8 mouse cellular contexts compared by ENCODE assay signal in genomic region chr11:70016669-70017068, GRCm38 (mm10). TPM values are rescaled to one million over a fixed set of nuclear protein-coding genes. Genes with fewer than 3 reads are reported as not detected.
DNase-seq lines count a peak whose midpoint lies in the region; ATAC-seq and TF ChIP-seq lines count a peak whose summit lies in the region.

Dlg4 (plus strand) TSS chr11:70016942.

- no peaks in the 10 kb centered on the region for H3K9me3 ChIP-seq in kidney, embryonic 14.5 days (ENCODE audit: control insufficient read depth, low read length)
- H3K9me3 ChIP-seq in forebrain, postnatal 0 days (ENCODE audit: low read length) = no peaks in the 10 kb centered on the region
- no peaks in the 10 kb centered on the region for H3K9me3 ChIP-seq in stomach, embryonic 15.5 days

- H3K4me1 ChIP-seq in kidney, embryonic 14.5 days (ENCODE audit: control insufficient read depth, insufficient read depth, low read length) = peaks cover 45% of the 10 kb centered on the region
- peaks cover 26% of the 10 kb centered on the region for H3K4me1 ChIP-seq in forebrain, postnatal 0 days (ENCODE audit: insufficient read depth)
- H3K4me1 ChIP-seq in stomach, embryonic 15.5 days = peaks cover 33% of the 10 kb centered on the region

- WGBS in kidney, embryonic 14.5 days = 66% methylated on average over 3 of the region's 3 CpGs
- WGBS in forebrain, postnatal 0 days = 60% methylated on average over 3 of the region's 3 CpGs
- 60% methylated on average over 3 of the region's 3 CpGs for WGBS in stomach, embryonic 15.5 days

- H3K4me2 ChIP-seq in kidney, embryonic 14.5 days (replicated peaks; ENCODE audit: low read depth, low read length) = peak within 1 kb of the TSS; percentile 97
- peak within 1 kb of the TSS; percentile 80 for H3K4me2 ChIP-seq in forebrain, postnatal 0 days (ENCODE audit: low read depth)
- peak within 1 kb of the TSS; percentile 76 for H3K4me2 ChIP-seq in stomach, embryonic 15.5 days

- peak within 1 kb of the TSS; percentile 14; the same call in 1 of the 2 replicates for H3K27ac ChIP-seq in kidney, embryonic 14.5 days (ENCODE audit: low read depth, low read length)
- peak within 1 kb of the TSS; percentile 96 for H3K27ac ChIP-seq in forebrain, postnatal 0 days (ENCODE audit: low read depth, low read length)
- 0 out of 2 replicates have a peak within 1 kb of the TSS, but pooled peaks have one; percentile 54 for H3K27ac ChIP-seq in stomach, embryonic 15.5 days

- DNase-seq in kidney, postnatal 14 days = no peak
- no peak for DNase-seq in adrenal gland, adult 8-10 months
- no peak for DNase-seq in forebrain, postnatal 0 days
- no peak for DNase-seq in left cerebral cortex, postnatal 14 days (ENCODE audit: low spot score in 2 of 2)
- no peak for DNase-seq in embryo, embryonic 10 days (ENCODE audit: low spot score)
- DNase-seq in T-cell, adult 2 months (ENCODE audit: low spot score) = no peak

- intact Hi-C loops in left cerebral cortex, postnatal 14 days (cut with DNase I) = no loop called here

- no peaks in the 10 kb centered on the region for H3K27me3 ChIP-seq in kidney, embryonic 14.5 days (ENCODE audit: control insufficient read depth, insufficient read depth, low read length)
- no peaks in the 10 kb centered on the region for H3K27me3 ChIP-seq in forebrain, postnatal 0 days (ENCODE audit: insufficient read depth, low read length)
- H3K27me3 ChIP-seq in stomach, embryonic 15.5 days (replicated peaks) = no peaks in the 10 kb centered on the region

- peak within 1 kb of the TSS; percentile 72 for H3K4me3 ChIP-seq in kidney, embryonic 14.5 days (ENCODE audit: low read length)
- peak within 1 kb of the TSS; percentile 84 for H3K4me3 ChIP-seq in forebrain, postnatal 0 days (ENCODE audit: low read depth, low read length)
- no peak within 1 kb of the TSS for H3K4me3 ChIP-seq in stomach, embryonic 15.5 days (replicated peaks)

- ATAC-seq in kidney, embryonic 14.5 days (ENCODE audit: low FRiP score, low TSS enrichment) = no peak
- no peak for ATAC-seq in forebrain, postnatal 0 days
- no peak for ATAC-seq in stomach, embryonic 15.5 days (ENCODE audit: insufficient read depth, low FRiP score, low read depth)

- no peak for TF ChIP-seq CTCF in forebrain, postnatal 0 days (IDR thresholded peaks at IDR 0.05; ENCODE audit: low read depth)

- H3K9ac ChIP-seq in kidney, embryonic 14.5 days (ENCODE audit: low read depth, low read length) = peak within 1 kb of the TSS; percentile 18; the same call in 1 of the 2 replicates
- peak within 1 kb of the TSS; percentile 88 for H3K9ac ChIP-seq in forebrain, postnatal 0 days
- H3K9ac ChIP-seq in stomach, embryonic 15.5 days = no peak within 1 kb of the TSS

- H3K36me3 ChIP-seq in kidney, embryonic 14.5 days (ENCODE audit: control insufficient read depth, insufficient read depth, low read length) = peaks cover 19% of the 10 kb centered on the region
- H3K36me3 ChIP-seq in forebrain, postnatal 0 days (ENCODE audit: insufficient read depth) = peaks cover 18% of the 10 kb centered on the region
- peaks cover 17% of the 10 kb centered on the region for H3K36me3 ChIP-seq in stomach, embryonic 15.5 days

RNA-seq across cellular contexts. Expression of gene Dlg4, which starts in this region (rescaled TPM):
- 13.2 and 16.4 TPM in 2 replicates for polyA plus RNA-seq in kidney, embryonic 14.5 days (2014; fragmentation: Nextera tagmentation; extraction: Ambion mirVana)
- total RNA-seq in adrenal gland, adult 8-10 months (2022) = 10 to 100 TPM; 25.7 to 65.4 (median 45.9) TPM
- 214 and 230 TPM in 2 replicates for total RNA-seq in forebrain, postnatal 0 days (2014; rRNA removed)
- 12.1 and 14.3 TPM in 2 replicates for polyA plus RNA-seq in forebrain, postnatal 0 days (2015; fragmentation: Nextera tagmentation; extraction: Ambion mirVana)
- 1,000 to 10,000 TPM in 1 of 2 experiments, 100 to 1,000 TPM in 1; 1,000 to 1,075 TPM for total RNA-seq in left cerebral cortex, postnatal 14 days (2021)
- polyA plus RNA-seq in stomach, embryonic 15.5 days (2015; fragmentation: Nextera tagmentation; extraction: Ambion mirVana) = 8.2 and 9.7 TPM in 2 replicates

Comparison
In these comparisons a context has a peak if more than half of its experiments do, and no peak if none do; other contexts are left out.
1. H3K27ac ChIP-seq: peak in every context shown above with its lines; median percentile 96 in forebrain, postnatal 0 days; 54 in stomach, embryonic 15.5 days; 14 in kidney, embryonic 14.5 days.